Mouse (Mus musculus) left cerebral cortex, adult 11 months (tissue): ENCODE measurements around the gene Atp2a3.

Source experiments
- DNase-seq: peaks from one replicate; pipeline ENCODE4 v3.0.0; 2022; ENCODE audit warnings: low spot score

Gene Atp2a3

DNA sequence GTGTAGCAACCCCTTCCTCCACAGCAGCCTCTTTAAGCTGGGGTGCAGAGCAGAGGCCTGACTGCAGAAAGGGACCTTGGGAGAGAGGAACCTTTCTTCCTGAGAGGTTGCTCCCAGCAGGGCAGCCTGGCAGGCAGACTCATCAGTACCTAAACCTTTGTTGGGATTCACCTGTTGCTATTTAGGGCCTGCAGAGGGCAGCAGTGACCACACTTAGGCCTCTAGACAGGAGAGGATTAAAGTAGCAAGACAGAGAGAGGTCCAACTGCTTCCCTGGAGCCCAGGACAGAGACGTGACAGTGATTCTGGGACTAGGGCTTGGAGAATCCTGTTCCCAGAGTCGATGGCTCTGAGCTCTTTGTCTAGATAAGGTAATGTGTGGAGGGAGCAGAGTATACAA is 45.4 kb downstream of the Atp2a3 start:
- no peak for DNase-seq

DNA sequence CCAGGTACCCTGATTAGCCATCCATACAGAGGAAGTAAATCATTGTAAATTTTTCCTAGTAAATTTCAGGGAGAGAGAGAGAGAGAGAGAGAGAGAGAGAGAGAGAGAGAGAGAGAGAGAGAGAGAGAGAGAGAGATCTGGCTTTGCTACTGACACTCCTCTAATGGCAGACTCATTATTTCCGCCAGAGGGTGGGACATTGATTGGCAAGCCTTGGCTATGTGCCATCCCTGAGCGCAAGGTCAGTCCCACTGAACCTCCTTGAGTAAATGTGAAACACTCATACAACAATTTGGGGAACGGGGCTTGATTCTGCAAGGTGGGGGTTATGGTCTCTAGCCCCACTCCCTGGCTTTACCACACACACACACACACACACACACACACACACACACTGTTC is 46.1 kb downstream of the Atp2a3 start:
- no peak for DNase-seq

DNA sequence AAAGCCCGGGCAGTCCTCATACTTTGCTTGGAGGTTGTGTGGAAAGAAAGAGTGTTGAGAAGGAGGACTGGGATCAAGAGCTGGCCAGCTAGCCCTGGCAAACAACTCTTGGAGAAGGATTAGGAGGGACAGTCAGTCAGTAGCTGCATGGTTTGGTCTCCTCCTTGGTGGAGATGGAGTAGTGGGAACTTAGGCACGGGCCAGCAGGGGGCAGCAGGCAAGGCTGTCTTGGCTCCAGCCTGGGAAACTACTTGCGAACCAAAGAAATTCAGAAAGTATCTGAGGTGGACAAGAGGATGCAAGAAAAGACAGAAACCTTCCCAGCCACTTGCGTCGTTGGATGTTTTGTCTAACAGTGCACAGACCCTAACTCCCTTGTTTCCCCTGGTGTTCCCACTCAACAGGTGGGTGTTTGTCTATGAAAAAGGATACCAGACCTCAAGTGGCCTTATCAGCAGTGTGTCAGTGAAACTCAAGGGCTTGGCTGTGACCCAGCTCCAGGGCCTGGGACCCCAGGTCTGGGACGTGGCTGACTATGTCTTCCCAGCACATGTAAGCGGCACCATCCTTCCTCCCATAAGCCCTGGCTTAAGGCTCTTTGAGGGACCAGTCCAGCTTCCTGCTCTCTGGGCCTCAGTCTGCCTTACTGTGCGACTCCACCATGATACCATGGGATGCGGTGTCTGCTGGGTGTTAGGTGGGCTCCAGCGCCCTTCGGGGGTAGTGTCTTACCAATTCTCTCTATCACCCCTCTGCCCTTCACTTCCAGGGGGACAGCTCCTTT is 46.9 kb downstream of the Atp2a3 start:
- DNase-seq, result no peak

GRCm38 (mm10) chr11:73008826-73009225 is 47.9 kb downstream of the Atp2a3 start:
- no peak for DNase-seq

DNA sequence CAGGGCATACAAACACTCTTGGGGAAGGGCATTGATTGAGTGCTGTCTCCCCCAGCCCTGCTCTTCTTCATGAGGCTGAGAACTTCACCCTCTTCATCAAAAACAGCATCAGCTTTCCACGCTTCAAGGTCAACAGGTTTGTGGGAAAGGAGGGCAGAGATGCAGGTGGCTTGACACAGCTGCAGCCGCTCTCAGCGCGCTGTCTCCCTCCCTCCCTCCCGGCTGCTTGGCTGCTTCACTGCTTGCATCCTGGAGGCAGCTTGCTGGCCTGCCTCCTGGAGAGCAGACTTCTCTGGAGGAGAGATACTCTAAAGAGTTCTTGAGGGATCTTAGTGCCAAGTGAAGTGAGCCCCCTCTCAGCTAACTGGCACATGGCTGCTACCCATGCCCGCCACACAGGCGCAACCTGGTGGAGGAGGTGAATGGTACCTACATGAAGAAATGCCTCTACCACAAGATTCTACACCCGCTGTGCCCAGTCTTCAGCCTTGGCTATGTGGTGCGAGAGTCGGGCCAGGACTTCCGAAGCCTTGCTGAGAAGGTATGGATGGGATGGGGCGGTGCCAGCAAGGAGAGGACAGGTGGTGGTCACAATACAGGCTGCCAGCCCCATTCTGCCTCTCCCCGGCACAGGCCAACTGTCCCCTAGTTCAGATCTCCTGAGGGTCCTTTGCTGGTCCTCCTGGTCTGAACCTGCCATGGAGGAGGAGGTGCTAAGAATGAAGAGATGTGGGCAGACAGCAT is 48.7 kb downstream of the Atp2a3 start:
- DNase-seq, result no peak

- no peak for DNase-seq
Measured at GRCm38 (mm10) chr11:73013981-73014380, 53.0 kb downstream of the Atp2a3 start.

DNA sequence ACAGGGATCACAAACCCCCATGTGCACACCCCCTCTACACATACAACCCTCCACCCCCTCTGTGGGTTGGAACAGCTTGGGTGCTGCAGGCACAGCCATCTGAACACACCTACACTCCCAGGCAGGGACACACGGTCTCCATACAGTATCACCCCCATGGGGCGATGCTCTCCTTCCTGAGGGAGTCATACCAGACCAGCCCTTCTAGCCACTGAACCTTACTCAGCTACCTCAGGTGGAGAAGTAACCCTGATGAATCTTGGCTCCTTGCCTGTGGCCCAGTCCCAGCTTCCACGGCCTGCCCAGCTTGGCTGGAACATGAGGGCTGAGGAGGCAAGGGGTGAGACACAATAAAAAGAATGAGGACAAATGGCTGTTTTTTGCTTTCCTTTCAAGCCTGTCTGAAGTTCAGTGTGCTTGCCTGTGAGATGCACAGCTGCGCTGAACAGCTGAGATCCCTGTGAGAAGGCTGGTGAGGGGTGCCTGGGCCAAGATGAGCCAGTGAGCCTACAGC is 53.9 kb downstream of the Atp2a3 start:
- DNase-seq, result no peak

DNA sequence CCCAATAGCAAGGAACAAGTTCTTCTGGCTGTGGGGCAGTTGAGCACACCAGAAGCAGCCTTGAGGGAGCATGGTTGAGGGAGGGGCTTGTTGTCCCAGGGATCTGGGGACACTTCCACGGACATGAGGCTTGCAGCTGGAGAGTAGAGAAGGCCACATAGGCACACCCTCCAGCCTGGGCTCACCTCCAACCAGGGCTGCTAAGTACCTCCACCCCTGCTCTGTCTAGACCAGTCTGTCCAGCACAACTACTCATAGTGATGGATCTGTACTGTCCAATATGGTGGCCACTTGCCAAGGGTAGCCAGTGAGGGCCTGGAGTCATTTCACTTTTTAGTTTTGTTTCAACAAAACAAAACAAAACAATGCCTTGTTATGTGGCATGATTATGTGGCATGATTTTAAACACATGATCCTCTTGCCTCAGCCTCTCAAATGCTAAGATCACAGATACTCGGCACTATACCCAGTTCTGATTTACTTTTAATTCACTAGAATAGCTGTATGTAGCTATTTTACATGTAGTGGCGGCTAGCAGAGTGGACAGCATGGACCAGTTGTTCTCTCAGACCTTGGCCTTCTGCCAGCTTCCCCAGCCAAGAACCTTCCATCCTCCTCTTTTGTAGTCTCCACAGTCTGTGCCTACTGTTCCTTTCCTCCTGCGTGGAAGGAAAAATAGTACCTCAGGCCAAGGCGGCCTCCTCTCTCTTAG is 54.6 kb downstream of the Atp2a3 start:
- no peak for DNase-seq

DNA sequence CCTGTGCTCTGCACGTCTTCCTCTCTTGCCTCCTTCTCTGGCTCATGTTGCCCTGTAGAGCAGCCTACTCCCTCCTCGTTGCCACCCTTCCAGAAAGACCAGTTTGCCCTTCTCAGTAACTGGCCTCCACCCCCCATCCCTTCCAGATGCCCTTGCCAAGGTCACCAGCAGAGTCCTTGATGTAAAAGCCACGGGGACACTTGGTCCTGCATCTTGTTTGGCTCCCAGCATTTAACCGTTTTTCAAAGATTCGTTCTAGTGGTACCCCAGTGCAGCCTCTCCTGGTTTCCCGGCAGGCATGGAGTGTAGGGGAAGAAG is 55.1 kb downstream of the Atp2a3 start:
- no peak for DNase-seq

GRCm38 (mm10) chr11:73018471-73019146 is 57.6 kb downstream of the Atp2a3 start, which contains the start of gene Camkk1:
TSS of gene Camkk1 (plus strand) at chr11:73019008.
- DNase-seq, result peak; percentile 92

GRCm38 (mm10) chr11:73019147-73019795 is 58.3 kb downstream of the Atp2a3 start:
- peak; percentile 76 for DNase-seq

GRCm38 (mm10) chr11:73020953-73021800 is 60.2 kb downstream of the Atp2a3 start:
- DNase-seq, result no peak

GRCm38 (mm10) chr11:73023099-73023498 is 62.1 kb downstream of the Atp2a3 start:
- peak; percentile 77 for DNase-seq

DNA sequence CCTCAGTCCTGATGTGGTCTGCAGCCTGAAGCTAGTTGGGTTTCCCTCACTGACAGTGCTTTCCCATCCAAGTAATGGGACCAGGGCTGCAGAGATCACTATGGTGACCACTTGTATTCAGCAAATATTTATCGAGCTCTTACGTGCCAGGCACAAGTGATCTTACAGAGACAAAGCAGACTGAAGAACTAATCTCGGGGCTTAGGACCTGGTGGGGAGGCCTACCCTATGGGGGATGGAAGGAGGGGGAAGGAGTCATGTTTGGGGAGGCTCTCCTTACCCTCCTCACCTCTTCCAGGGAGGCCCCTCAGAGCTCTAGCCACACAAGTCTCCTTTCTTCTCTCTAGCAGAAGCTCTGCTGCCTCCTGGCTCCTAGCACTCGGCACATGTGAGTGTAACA is 62.9 kb downstream of the Atp2a3 start:
- no peak for DNase-seq

DNA sequence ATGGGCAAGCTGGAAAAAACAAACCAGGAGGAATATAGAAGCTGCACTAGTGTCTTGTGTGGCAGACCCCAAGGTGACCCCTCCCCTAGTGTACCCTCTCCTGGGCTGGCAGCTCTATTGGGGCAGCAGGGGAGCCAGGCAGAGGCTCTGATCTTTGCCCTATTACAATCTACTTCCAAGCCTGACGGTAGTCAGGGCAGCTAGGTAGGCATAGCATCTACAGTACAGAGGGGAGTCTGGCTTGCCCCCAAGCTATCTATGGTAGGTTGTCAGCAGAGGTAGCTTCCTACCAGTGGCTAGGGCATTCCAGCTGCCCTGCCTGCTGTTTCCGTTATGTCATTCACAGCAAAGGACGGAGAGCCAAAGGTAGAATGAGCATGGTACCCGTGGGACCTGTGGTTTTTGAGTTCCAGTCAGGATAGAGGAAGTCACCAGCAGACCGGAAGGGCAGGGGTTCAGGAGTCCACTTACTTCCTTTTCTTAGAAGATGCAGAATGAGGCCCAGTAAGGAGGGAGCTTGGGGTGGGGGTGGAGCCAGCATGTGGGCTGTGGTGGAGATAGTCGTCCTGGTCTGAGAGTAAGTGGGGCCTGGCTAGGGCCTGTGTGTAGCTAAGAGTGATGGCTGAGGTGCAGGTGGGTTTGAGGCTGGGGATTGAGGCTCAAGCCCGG is 63.4 kb downstream of the Atp2a3 start:
- no peak for DNase-seq

DNA sequence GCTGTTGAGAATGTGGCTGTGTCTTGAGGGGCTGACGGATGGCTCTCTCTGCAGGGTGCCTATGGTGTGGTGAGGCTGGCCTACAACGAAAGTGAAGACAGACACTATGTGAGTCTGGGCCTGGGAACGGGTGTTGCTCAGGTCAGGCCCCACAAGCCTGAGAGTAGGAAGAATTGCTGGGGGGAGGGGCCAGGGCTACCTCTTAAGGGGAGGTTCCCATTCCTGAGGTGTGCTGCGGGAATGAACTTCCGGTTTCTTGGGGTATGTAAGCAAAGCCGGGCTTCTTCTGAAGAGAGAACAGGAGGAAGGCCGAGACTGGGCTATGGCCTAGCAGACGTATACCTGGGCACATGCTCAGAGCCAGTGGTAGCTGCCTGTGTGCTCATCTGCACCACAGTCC is 66.0 kb downstream of the Atp2a3 start:
- DNase-seq, result no peak

DNA sequence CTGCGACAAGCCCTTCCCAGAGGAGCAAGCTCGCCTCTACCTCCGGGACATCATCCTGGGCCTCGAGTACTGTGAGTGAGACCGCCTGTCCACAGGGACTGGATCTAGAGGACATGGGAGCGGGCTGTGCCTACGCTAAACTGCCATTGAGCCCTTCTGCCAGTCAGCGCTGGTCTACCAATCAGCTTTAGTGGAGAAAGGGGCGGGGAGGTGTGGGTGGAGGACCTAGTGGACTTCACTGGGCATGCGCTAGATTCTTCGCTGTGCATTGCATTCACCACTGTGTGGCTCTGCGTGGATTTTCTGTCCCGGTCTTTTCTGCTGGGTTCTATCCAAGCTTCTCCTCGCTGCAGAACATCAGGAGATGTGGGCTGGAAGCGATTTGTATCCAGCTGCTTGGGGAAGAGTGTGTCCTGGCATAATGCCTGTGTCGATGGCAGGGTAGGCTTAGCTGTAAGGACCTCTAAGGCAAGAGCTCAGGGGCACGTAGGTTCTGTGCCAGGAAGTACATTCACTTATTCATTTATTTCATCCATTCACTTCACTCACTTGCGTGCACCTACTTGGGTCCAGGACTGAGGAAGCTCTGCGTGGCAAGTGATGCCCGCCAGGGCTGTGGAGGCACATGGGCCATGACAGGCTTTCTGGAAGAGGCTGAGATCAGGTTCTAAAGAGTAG is 70.0 kb downstream of the Atp2a3 start:
- DNase-seq, result peak; percentile 85

- no peak for DNase-seq
Measured at GRCm38 (mm10) chr11:73031536-73031935, 70.6 kb downstream of the Atp2a3 start.

- DNase-seq, result no peak
Measured at GRCm38 (mm10) chr11:73036077-73036476, 75.1 kb downstream of the Atp2a3 start.

DNA sequence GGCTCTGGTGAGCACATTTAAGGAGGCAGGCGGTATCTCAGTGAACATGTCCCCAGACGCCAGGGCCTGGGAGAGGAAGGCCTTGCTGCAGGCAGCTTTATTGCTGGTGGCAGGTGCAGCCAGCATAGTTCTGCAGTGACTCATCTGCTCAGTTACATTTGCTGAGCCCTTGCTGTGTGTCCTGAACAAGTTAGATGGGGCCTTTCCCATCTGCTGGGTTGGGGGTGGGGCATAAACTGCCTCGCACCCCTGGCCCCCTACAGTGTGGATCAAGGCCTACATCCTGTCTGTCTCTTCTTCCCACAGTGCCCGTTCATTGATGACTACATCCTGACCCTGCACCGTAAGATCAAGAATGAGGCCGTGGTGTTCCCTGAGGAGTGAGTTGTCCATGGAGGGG is 75.9 kb downstream of the Atp2a3 start:
- DNase-seq, result no peak
